Mouse (Mus musculus) embryonic facial prominence, embryonic 12.5 days (tissue): ENCODE results near the gene Rraga. TPM values are rescaled to one million over a fixed set of nuclear protein-coding genes. Genes with fewer than 3 reads are reported as not detected.
"Not testable (repeated sequence)": the region's sequence is repeated elsewhere in the genome, so short reads cannot be mapped to it uniquely, and the experiment has no call there.

ENCODE experiments used
- ATAC-seq: fragments of 200-750 bp; cut with Nextera tagmentation; 2 replicates; pipeline ENCODE4 v1.8.0; 2017; ENCODE audit not compliant: insufficient number of reproducible peaks, insufficient read depth, low FRiP score, low TSS enrichment
- H3K27ac ChIP-seq: fragments of 300-500 bp; sonication (generic); 2 replicates; pipeline ENCODE4 v1.5.1; 2016; ENCODE audit warnings: mild to moderate bottlenecking
- H3K27me3 ChIP-seq: fragments of 300-500 bp; sonication (generic); 2 replicates; pipeline ENCODE4 v1.6.1; 2016; ENCODE audit warnings: mild to moderate bottlenecking, moderate library complexity
- H3K36me3 ChIP-seq: fragments of 300-500 bp; sonication (generic); 2 replicates; pipeline ENCODE4 v1.6.1; 2016; ENCODE audit warnings: mild to moderate bottlenecking
- H3K4me1 ChIP-seq: fragments of 300-500 bp; sonication (generic); 2 replicates; pipeline ENCODE4 v1.6.1; 2016
- H3K4me2 ChIP-seq: fragments of 300-500 bp; sonication (generic); replicated peaks from 2 replicates; pipeline ENCODE4 v1.6.1; 2016; ENCODE audit warnings: mild to moderate bottlenecking, moderate library complexity
- H3K4me3 ChIP-seq: fragments of 300-500 bp; sonication (generic); 2 replicates; pipeline ENCODE4 v1.5.1; 2016; ENCODE audit warnings: mild to moderate bottlenecking
- H3K9ac ChIP-seq: fragments of 300-500 bp; sonication (generic); 2 replicates; pipeline ENCODE4 v1.6.1; 2016; ENCODE audit warnings: mild to moderate bottlenecking, moderate library complexity
- H3K9me3 ChIP-seq: fragments of 300-500 bp; sonication (generic); 2 replicates; pipeline ENCODE4 v1.6.1; 2016; ENCODE audit warnings: mild to moderate bottlenecking, moderate library complexity
- WGBS: fragments of 180-500 bp; shearing (Covaris S2); methylation state at CpG from one replicate; pipeline ENCODE4 v1.1.7; 2016; 5-methylcytosine and 5-hydroxymethylcytosine counted together
- polyA plus RNA-seq: library from polyadenylated mRNA; unstranded; fragments of >200 nt; fragmentation: Nextera tagmentation; extraction: Ambion mirVana; gene quantifications from 2 replicates; pipeline ENCODE4 v1.2.1, GENCODE M21; 2016

The Rraga gene
- polyA plus RNA-seq, 1 experiment from 2014 or later: 71.8 TPM

GRCm38 (mm10) chr4:86611524-86612288 is 36.2 kb downstream of the Rraga start, which contains the start of gene Haus6:
Gene Haus6, minus strand, starts transcription at chr4:86612055.
- no peaks in the 10 kb centered on the region for H3K9me3 ChIP-seq
- H3K36me3 ChIP-seq: peaks cover 3% of the 10 kb centered on the region; the same call in 1 of the 2 replicates
- peak within 1 kb of the TSS; percentile 91 for H3K9ac ChIP-seq
- H3K27me3 ChIP-seq: no peaks in the 10 kb centered on the region
- H3K27ac ChIP-seq: peak within 1 kb of the TSS; percentile 78
- WGBS: under 1% methylated on average over 59 of the region's 59 CpGs
- H3K4me2 ChIP-seq: peak within 1 kb of the TSS; percentile 84
- peaks cover 5% of the 10 kb centered on the region for H3K4me1 ChIP-seq
- peak within 1 kb of the TSS; percentile 88 for H3K4me3 ChIP-seq
- ATAC-seq: peak; percentile 99

GRCm38 (mm10) chr4:86612289-86612620 is 36.8 kb downstream of the Rraga start:
- Histone ChIP-seq H3K36me3 (no peaks in the 10 kb centered on the region; the same call in 1 of the 2 replicates), H3K4me1 (peaks cover 5% of the 10 kb centered on the region), H3K9ac (no peak overlapping the region), H3K4me2 (peak overlapping the region; percentile 84), H3K27me3 (no peaks in the 10 kb centered on the region), H3K9me3 (no peaks in the 10 kb centered on the region), H3K27ac (0 out of 2 replicates have a peak overlapping the region, but pooled peaks have one; percentile 78), H3K4me3 (peak overlapping the region; percentile 88)
- 37% methylated on average over 8 of the region's 8 CpGs for WGBS
- ATAC-seq: 0 out of 2 replicates have a peak, but pooled peaks have one; percentile 19

- no peaks in the 10 kb centered on the region for H3K9me3 ChIP-seq
- H3K27ac ChIP-seq: no peak overlapping the region
- no peak overlapping the region for H3K4me3 ChIP-seq
- H3K36me3 ChIP-seq: no peaks in the 10 kb centered on the region
- no peak for ATAC-seq
- H3K9ac ChIP-seq: no peak overlapping the region
- H3K27me3 ChIP-seq: no peaks in the 10 kb centered on the region
- H3K4me1 ChIP-seq: no peaks in the 10 kb centered on the region
- H3K4me2 ChIP-seq: no peak overlapping the region
- 75% methylated on average over 2 of the region's 2 CpGs for WGBS
Observed at GRCm38 (mm10) chr4:86620506-86620905, 45.0 kb downstream of the Rraga start.

- no peaks in the 10 kb centered on the region for H3K27me3 ChIP-seq
- H3K4me2 ChIP-seq: no peak overlapping the region
- no peaks in the 10 kb centered on the region for H3K36me3 ChIP-seq
Observed at GRCm38 (mm10) chr4:86622116-86622515, 46.6 kb downstream of the Rraga start.

GRCm38 (mm10) chr4:86622532-86622931 is 47.1 kb downstream of the Rraga start:
- ATAC-seq, H3K4me3 ChIP-seq, H3K9ac ChIP-seq, H3K4me2 ChIP-seq, H3K9me3 ChIP-seq, H3K27ac ChIP-seq, H3K27me3 ChIP-seq, H3K4me1 ChIP-seq, H3K36me3 ChIP-seq: not testable (repeated sequence)
- WGBS: 90% methylated on average over 1 of the region's 1 CpGs

More at GRCm38 (mm10) chr4:86622116-86622515, 46.6 kb downstream of the Rraga start:
- whole genome bisulfite sequencing: 67% methylated on average over 3 of the region's 3 CpGs
- Histone ChIP-seq H3K27ac (no peak overlapping the region), H3K9me3 (no peaks in the 10 kb centered on the region), H3K9ac (no peak overlapping the region), H3K4me3 (no peak overlapping the region), H3K4me1 (no peaks in the 10 kb centered on the region)
- ATAC-seq: no peak

GRCm38 (mm10) chr4:86625463-86625862 is 50.0 kb downstream of the Rraga start:
- Histone ChIP-seq H3K4me2 (no peak overlapping the region), H3K36me3 (no peaks in the 10 kb centered on the region), H3K4me3 (no peak overlapping the region), H3K27me3 (no peaks in the 10 kb centered on the region), H3K9ac (no peak overlapping the region), H3K9me3 (no peaks in the 10 kb centered on the region), H3K4me1 (no peaks in the 10 kb centered on the region), H3K27ac (no peak overlapping the region)
- no peak for ATAC-seq
- 72% methylated on average over 5 of the region's 5 CpGs for WGBS

- H3K27me3 ChIP-seq, H3K36me3 ChIP-seq, ATAC-seq, H3K9me3 ChIP-seq, H3K4me3 ChIP-seq, H3K9ac ChIP-seq, H3K27ac ChIP-seq, H3K4me2 ChIP-seq, H3K4me1 ChIP-seq: not testable (repeated sequence)
- 86% methylated on average over 7 of the region's 7 CpGs for WGBS
Observed at GRCm38 (mm10) chr4:86626496-86626895, 51.0 kb downstream of the Rraga start.

Other genes with a start within 250 kb of the Rraga start
- not detected in 2 replicates for gene Saxo1, start 17.3 kb upstream of the Rraga start, polyA plus RNA-seq
- 18.1 and 21.9 TPM in 2 replicates for gene Haus6, start 36.4 kb downstream of the Rraga start, polyA plus RNA-seq
- 71.7 and 72.4 TPM in 2 replicates for gene Plin2, start 94.4 kb downstream of the Rraga start, polyA plus RNA-seq
- gene Dennd4c, start 172.9 kb downstream of the Rraga start, polyA plus RNA-seq: 9.2 and 10.0 TPM in 2 replicates